Mouse (Mus musculus) E14TG2a.4 (cell line): Measurements from ENCODE around the gene Cdr2.

Experiments used
- CTCF ChIP-seq: conservative IDR thresholded peaks from 2 replicates; pipeline ENCODE4 v1.5.1; 2014; ENCODE audit warnings: low read length
- NANOG ChIP-seq: IDR thresholded peaks from 2 replicates; pipeline ENCODE4 v1.6.1; 2014; ENCODE audit warnings: borderline replicate concordance, low read length, mixed read lengths

DNA sequence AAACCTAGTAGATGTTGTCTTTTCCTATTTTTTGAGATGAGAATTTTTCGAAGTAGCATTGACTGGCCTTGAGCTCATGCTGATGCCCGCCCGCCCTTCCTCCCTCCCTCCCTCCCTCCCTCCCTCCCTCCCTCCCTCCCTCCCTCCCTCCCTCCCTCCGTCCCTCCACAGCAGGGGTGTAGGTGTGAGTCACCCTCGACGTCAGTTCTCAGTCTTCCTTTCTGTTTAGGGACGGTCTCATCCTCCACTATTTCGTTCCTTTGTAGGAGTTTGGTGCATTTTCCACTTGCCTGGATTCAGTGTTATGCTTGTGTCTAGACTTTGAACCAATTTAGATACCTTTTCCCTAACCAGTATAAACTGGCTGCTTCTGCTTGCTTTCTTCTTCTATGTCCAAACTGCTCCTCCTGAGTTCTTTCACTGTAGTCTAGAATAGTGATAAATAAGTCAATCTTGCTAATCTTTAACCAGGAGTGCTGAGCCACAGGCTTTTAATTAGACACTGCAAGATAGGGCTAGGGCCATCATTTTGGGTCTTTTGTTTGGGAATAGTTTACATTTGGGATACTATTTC, 38.1 kb downstream of the Cdr2 start:
- TF ChIP-seq CTCF (no peak), NANOG (no peak)
